Mouse (Mus musculus): ENCODE measurements around the gene Ppp1r13l.

The Ppp1r13l gene

DNA sequence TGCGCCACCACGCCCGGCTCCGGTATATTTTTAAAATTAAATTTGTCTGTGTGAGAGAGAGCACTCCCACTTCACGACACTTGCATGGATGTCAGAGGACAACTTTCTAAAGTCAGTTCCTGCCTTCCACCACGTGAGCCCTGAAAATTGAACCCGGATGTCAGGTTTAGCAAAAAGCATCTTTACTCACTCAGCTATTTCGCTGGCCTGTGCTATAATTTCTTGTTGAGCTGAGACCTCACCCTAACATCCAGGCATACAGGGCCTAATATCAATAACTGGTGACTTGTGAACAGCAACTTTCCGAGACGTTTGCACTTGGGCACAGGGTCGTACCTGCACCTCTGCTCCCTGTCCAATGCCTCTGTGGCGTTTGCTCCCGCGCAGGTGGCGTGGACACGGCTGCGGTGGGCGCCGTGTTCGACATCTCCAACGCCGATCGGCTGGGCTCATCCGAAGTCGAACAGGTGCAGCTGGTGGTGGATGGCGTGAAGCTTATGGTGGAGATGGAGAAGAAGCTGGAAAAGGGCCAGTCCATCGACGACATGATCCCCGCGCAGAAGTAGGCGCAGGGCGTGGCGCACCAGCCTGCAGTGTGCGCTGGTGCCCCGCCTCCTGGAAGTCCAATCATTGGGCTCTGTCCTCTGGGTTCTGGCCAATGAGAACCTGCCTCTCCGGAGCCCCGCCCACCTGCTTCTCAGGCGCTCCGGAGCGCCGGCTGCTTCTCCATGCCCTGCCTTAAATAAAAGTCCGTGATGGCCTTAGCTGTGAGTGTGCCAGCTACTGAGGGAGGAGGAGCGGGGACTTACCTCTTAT lies 61.5 kb downstream of the Ppp1r13l start:
- DNase-seq: peak; percentile 95 to 96

DNA sequence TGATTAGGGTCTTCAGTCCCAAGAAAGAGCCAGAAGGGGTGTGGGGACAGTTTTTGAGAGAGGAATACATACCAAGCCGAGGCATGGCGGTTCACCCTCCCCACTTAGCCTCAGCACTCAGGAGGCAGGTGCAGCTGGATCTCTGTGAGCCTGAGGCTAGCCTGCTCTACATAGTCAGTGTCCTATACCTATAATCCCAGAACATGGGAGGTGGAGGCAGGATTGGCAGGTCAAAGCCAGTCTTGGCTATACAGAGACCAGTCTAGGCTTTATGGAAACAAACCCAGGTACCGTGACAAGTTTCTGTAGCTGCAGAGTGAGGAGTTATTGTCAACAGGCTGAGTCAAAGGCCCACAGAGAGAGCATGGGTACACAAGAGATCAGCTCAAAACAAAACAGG lies 63.5 kb downstream of the Ppp1r13l start:
- DNase-seq: no peak

DNA sequence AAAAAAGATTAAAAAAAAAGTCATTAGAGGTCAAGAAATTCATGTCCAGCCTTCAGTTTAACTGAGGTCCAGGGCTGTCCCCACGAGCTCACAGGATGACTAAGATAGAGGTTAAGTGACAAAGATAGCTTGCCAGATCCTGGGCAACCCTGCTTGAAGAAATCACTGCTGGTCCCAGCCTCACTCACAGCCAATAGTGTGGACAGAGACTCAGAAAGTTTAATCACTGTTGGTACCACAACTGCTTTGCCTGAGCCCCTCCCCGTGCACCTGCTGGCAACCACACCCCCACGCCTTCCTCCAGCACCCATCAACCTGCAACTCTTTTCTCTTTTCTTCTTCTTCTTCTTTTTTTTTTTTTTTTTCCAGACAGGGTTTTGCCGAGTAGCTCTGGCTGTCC lies 64.5 kb downstream of the Ppp1r13l start:
- DNase-seq: no peak

DNA sequence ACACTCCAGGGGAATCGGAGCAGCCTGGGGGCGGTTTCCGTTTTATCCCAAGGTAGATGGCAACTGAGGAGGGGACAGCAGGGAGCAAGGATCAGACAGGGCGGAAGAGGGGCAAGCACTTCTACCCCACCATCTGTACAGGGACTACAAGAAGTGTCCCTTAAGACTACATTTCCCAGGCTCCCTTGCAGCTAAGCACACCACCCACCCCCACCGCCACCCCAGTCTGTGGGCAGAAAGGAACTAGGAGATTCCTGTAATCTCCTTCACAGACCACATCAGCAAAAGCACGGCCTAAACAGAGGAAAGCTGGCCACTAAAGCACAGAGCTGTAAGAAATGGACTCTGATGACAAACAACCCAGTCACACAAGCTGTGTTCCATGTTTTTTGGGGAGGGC lies 66.8 kb downstream of the Ppp1r13l start:
- DNase-seq: no peak

DNA sequence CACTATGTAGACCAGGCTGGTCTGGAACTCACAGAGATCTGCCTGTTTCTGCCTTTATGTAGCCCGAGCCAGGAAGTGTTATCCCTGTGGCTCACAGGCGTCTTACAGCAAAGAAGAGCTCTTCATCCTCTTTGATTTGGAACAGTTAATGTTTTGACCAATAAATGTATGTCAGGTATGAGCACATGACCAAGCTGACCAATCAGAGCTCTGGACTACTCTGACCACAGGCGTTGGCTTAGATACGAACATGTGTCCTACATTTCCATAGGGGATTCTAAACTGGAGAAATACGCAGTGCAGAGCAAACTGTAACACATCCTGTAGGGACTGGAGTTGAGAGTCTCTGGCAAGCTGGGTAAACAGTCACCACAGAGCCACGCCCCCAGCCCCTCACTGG lies 67.3 kb downstream of the Ppp1r13l start:
- DNase-seq: no peak

Measured in kidney, postnatal 25 days (tissue).